Comparison of ENCODE assay signal across 23 mouse cellular contexts in the genomic region with DNA sequence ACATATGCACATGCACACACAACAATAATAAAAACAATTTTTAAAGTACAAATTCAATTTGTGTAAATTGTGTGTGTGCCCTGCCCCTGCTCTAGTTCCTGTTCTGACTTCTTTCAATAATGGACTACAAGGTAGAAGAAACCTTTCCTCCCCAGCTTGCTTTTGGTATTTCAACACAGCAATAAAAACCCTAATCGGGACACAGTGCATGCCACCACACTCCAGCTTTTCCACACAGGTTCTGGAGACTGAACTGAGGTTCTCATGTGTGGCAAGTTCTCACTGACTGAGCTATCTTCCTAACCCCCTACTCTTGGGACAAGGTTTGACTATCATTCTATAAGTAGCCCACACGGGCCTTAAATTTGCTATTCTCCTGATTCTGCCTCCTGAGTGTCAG.
"Had no signal": no experiment of that assay in that cellular context is flagged by ENCODE, and none has a peak within 500 bp of the region (broad histone marks: within the 10 kb centered on the region; RNA-seq: fewer than 3 reads in every experiment).

No protein-coding gene starts in this region.

- H3K27ac ChIP-seq: hindbrain, embryonic 10.5 days; hindbrain, embryonic 12.5 days; hindbrain, embryonic 14.5 days; hindbrain, postnatal 0 days; layer of hippocampus, adult 2 months; limb, embryonic 10.5 days; limb, embryonic 12.5 days; liver, embryonic 13.5 days; liver, embryonic 15.5 days had no signal

- H3K4me2 ChIP-seq: heart, embryonic 12.5 days; hindbrain, embryonic 12.5 days; hindbrain, embryonic 14.5 days; limb, embryonic 12.5 days; liver, embryonic 11.5 days; liver, embryonic 13.5 days; liver, embryonic 15.5 days had no signal

- H3K36me3 ChIP-seq: heart, embryonic 12.5 days; hindbrain, embryonic 10.5 days; hindbrain, embryonic 12.5 days; limb, embryonic 10.5 days; limb, embryonic 12.5 days; liver, embryonic 13.5 days; liver, embryonic 15.5 days had no signal

- DNase-seq: gastrocnemius, postnatal 14 days; gastrocnemius, postnatal 36 days; heart, adult 18-20 months; heart, postnatal 10 days; heart, postnatal 4 days; kidney, adult 18-20 months; kidney, adult 8-10 months; kidney, postnatal 10 days; kidney, postnatal 25 days; kidney, postnatal 4 days; liver; liver, embryonic 13.5 days; liver, postnatal 0 days had no signal

- H3K9me3 ChIP-seq: heart, embryonic 12.5 days; hindbrain, embryonic 10.5 days; hindbrain, embryonic 12.5 days; limb, embryonic 10.5 days; limb, embryonic 12.5 days; liver, embryonic 13.5 days; liver, embryonic 15.5 days had no signal

- H3K4me1 ChIP-seq: hindbrain, embryonic 10.5 days; limb, embryonic 10.5 days; limb, embryonic 12.5 days had no signal

- H3K9ac ChIP-seq: heart, embryonic 12.5 days; hindbrain, embryonic 12.5 days; hindbrain, embryonic 14.5 days; limb, embryonic 12.5 days; liver, embryonic 13.5 days; liver, embryonic 15.5 days; liver, postnatal 0 days had no signal

- H3K27me3 ChIP-seq: heart, embryonic 12.5 days; hindbrain, embryonic 12.5 days; limb, embryonic 12.5 days; liver, embryonic 13.5 days; liver, embryonic 15.5 days had no signal

- ATAC-seq: hindbrain, postnatal 0 days; liver, postnatal 0 days had no signal

- H3K4me3 ChIP-seq: heart, embryonic 12.5 days; hindbrain, embryonic 10.5 days; hindbrain, embryonic 12.5 days; layer of hippocampus, adult 2 months; limb, embryonic 10.5 days; limb, embryonic 12.5 days; liver, embryonic 13.5 days; liver, embryonic 15.5 days had no signal
